Mouse (Mus musculus) midbrain, postnatal 0 days (tissue): Measurements from ENCODE around the gene Uso1. TPM values are rescaled to one million over a fixed set of nuclear protein-coding genes. Genes with fewer than 3 reads are reported as not detected.
"Not testable (repeated sequence)": the region's sequence is repeated elsewhere in the genome, so short reads cannot be mapped to it uniquely, and the experiment has no call there.

Experiments
- ATAC-seq: fragments of 200-750 bp; cut with Nextera tagmentation; 2 replicates; pipeline ENCODE4 v1.8.0; 2017; ENCODE audit warnings: moderate number of reproducible peaks, mild to moderate bottlenecking, moderate TSS enrichment, moderate library complexity; ENCODE audit not compliant: low FRiP score
- DNase-seq: peaks from one replicate; pipeline ENCODE4 v3.0.0-alpha.2; 2015; ENCODE audit warnings: low spot score
- H3K27ac ChIP-seq: fragments of 300-500 bp; sonication (generic); 2 replicates; pipeline ENCODE4 v1.5.1; 2014; ENCODE audit warnings: low read depth, mild to moderate bottlenecking, low read length, mixed read lengths
- H3K27me3 ChIP-seq: fragments of 300-500 bp; sonication (generic); 2 replicates; pipeline ENCODE4 v1.6.1; 2014; ENCODE audit warnings: low read length, control low read depth, mixed read lengths; ENCODE audit not compliant: insufficient read depth
- H3K36me3 ChIP-seq: fragments of 300-500 bp; sonication (generic); 2 replicates; pipeline ENCODE4 v1.6.1; 2014; ENCODE audit warnings: low read length, control low read depth, mixed read lengths; ENCODE audit not compliant: insufficient read depth
- H3K4me1 ChIP-seq: fragments of 300-500 bp; sonication (generic); 2 replicates; pipeline ENCODE4 v1.6.1; 2014; ENCODE audit warnings: mild to moderate bottlenecking, control low read depth, antibody characterized with exemption, low read length, mixed read lengths; ENCODE audit not compliant: insufficient read depth
- H3K4me2 ChIP-seq: fragments of 300-500 bp; sonication (generic); 2 replicates; pipeline ENCODE4 v1.6.1; 2014; ENCODE audit warnings: low read depth, mild to moderate bottlenecking, low read length, mixed read lengths; ENCODE audit not compliant: poor library complexity, severe bottlenecking
- H3K4me3 ChIP-seq: fragments of 300-500 bp; sonication (generic); 2 replicates; pipeline ENCODE4 v1.5.1; 2014; ENCODE audit warnings: low read depth, mild to moderate bottlenecking, low read length, moderate library complexity
- H3K9ac ChIP-seq: fragments of 300-500 bp; sonication (generic); replicated peaks from 2 replicates; pipeline ENCODE4 v1.6.1; 2014; ENCODE audit warnings: mild to moderate bottlenecking, low read length, moderate library complexity, mixed read lengths; ENCODE audit not compliant: poor library complexity, severe bottlenecking
- H3K9me3 ChIP-seq: fragments of 300-500 bp; sonication (generic); 2 replicates; pipeline ENCODE4 v1.6.1; 2016; ENCODE audit warnings: low read length, control low read depth
- CTCF ChIP-seq: IDR thresholded peaks from 2 replicates; pipeline ENCODE4 v1.5.1; 2016; ENCODE audit warnings: antibody characterized with exemption, mild to moderate bottlenecking
- WGBS: fragments of 180-500 bp; shearing (Covaris S2); extraction: QIAGEN DNeasy Blood & Tissue Kit; methylation state at CpG from one replicate; pipeline ENCODE4 v1.1.7; 2014; 5-methylcytosine and 5-hydroxymethylcytosine counted together
- polyA plus RNA-seq: library from polyadenylated mRNA; unstranded; fragments of >200 nt; fragmentation: Nextera tagmentation; extraction: Ambion mirVana; gene quantifications from 2 replicates; pipeline ENCODE4 v1.2.1, GENCODE M21; 2015
- total RNA-seq: library from RNA; depleted of rRNA; stranded (reverse); fragments of >200 nt; gene quantifications from 2 replicates; pipeline ENCODE4 v1.2.3, GENCODE M21; 2014

Uso1 gene
- total and polyA plus RNA-seq, 2 experiments from 2014 or later: 22.4 to 27.0 TPM

GRCm38 (mm10) chr5:92129321-92129768 is 8.4 kb upstream of the Uso1 start:
- TF ChIP-seq CTCF: no peak
- H3K27me3 ChIP-seq: no peaks in the 10 kb centered on the region
- WGBS: no CpG with 5 or more reads among the region's 1 CpGs
- H3K4me2 ChIP-seq: no peak overlapping the region
- H3K9me3 ChIP-seq: no peaks in the 10 kb centered on the region
- no peak overlapping the region for H3K9ac ChIP-seq
- no peaks in the 10 kb centered on the region for H3K4me1 ChIP-seq
- no peak for ATAC-seq
- H3K4me3 ChIP-seq: no peak overlapping the region
- 0 out of 2 replicates have a peak, but pooled peaks cover 3% of the 10 kb centered on the region for H3K36me3 ChIP-seq
- no peak for DNase-seq
- no peak overlapping the region for H3K27ac ChIP-seq

- WGBS: 93% methylated on average over 6 of the region's 6 CpGs
- no peak for DNase-seq
- peak; percentile 17; the same call in 1 of the 2 replicates for TF ChIP-seq CTCF
- Histone ChIP-seq H3K4me3 (no peak overlapping the region), H3K27me3 (no peaks in the 10 kb centered on the region), H3K9me3 (no peaks in the 10 kb centered on the region), H3K27ac (no peak overlapping the region), H3K4me2 (no peak overlapping the region), H3K36me3 (0 out of 2 replicates have a peak, but pooled peaks cover 3% of the 10 kb centered on the region), H3K9ac (no peak overlapping the region), H3K4me1 (no peaks in the 10 kb centered on the region)
- no peak for ATAC-seq
Observed at GRCm38 (mm10) chr5:92130040-92130682, 7.6 kb upstream of the Uso1 start.

- H3K9me3 ChIP-seq: no peaks in the 10 kb centered on the region
- 98% methylated on average over 4 of the region's 4 CpGs for WGBS
- no peak for ATAC-seq
- H3K27ac ChIP-seq: no peak overlapping the region
- 0 out of 2 replicates have a peak, but pooled peaks cover 3% of the 10 kb centered on the region for H3K36me3 ChIP-seq
- peaks cover 9% of the 10 kb centered on the region; the same call in 1 of the 2 replicates for H3K4me1 ChIP-seq
- H3K4me3 ChIP-seq: no peak overlapping the region
- DNase-seq: no peak
- no peak overlapping the region for H3K9ac ChIP-seq
- TF ChIP-seq CTCF: no peak; the same call in none of the 2 replicates
- H3K27me3 ChIP-seq: no peaks in the 10 kb centered on the region
- H3K4me2 ChIP-seq: no peak overlapping the region
Observed at GRCm38 (mm10) chr5:92132127-92132526, 5.6 kb upstream of the Uso1 start.

- not testable (repeated sequence) for ATAC-seq, DNase-seq, H3K4me1 ChIP-seq, H3K9me3 ChIP-seq, H3K9ac ChIP-seq, H3K27ac ChIP-seq, H3K36me3 ChIP-seq, H3K4me2 ChIP-seq, H3K4me3 ChIP-seq, H3K27me3 ChIP-seq
- 77% methylated on average over 4 of the region's 4 CpGs for WGBS
Observed at GRCm38 (mm10) chr5:92133006-92133405, 4.7 kb upstream of the Uso1 start.

GRCm38 (mm10) chr5:92134934-92135333 is 2.8 kb upstream of the Uso1 start:
- Histone ChIP-seq H3K9me3 (no peaks in the 10 kb centered on the region), H3K27me3 (no peaks in the 10 kb centered on the region), H3K9ac (no peak overlapping the region), H3K27ac (no peak overlapping the region), H3K4me3 (no peak overlapping the region), H3K4me2 (no peak overlapping the region), H3K36me3 (0 out of 2 replicates have a peak, but pooled peaks cover 3% of the 10 kb centered on the region), H3K4me1 (peaks cover 18% of the 10 kb centered on the region; the same call in 1 of the 2 replicates)
- peak; percentile 18 for TF ChIP-seq CTCF
- WGBS: 83% methylated on average over 3 of the region's 3 CpGs
- ATAC-seq (no peak), DNase-seq (no peak)

GRCm38 (mm10) chr5:92136536-92137238 is 1.1 kb upstream of the Uso1 start:
- Histone ChIP-seq H3K27me3 (no peaks in the 10 kb centered on the region), H3K9me3 (no peaks in the 10 kb centered on the region), H3K4me2 (peak overlapping the region; percentile 69), H3K4me1 (peaks cover 18% of the 10 kb centered on the region; the same call in 1 of the 2 replicates), H3K36me3 (0 out of 2 replicates have a peak, but pooled peaks cover 2% of the 10 kb centered on the region), H3K27ac (no peak overlapping the region), H3K4me3 (peak overlapping the region; percentile 88), H3K9ac (peak overlapping the region; percentile 90)
- ATAC-seq (no peak), DNase-seq (no peak)
- WGBS: 54% methylated on average over 9 of the region's 9 CpGs
- no peak for TF ChIP-seq CTCF
